Mouse (Mus musculus) forebrain, embryonic 13.5 days (tissue): ENCODE measurements around the gene Antxr1. TPM values are rescaled to one million over a fixed set of nuclear protein-coding genes. Genes with fewer than 3 reads are reported as not detected.

Experiments
- ATAC-seq: fragments of 200-750 bp; cut with Nextera tagmentation; 2 replicates; pipeline ENCODE4 v1.8.0; 2017
- H3K27ac ChIP-seq: fragments of 300-500 bp; sonication (generic); 2 replicates; pipeline ENCODE4 v1.5.1; 2015; ENCODE audit warnings: inconsistent platforms, mild to moderate bottlenecking, moderate library complexity
- H3K27me3 ChIP-seq: fragments of 300-500 bp; sonication (generic); 2 replicates; pipeline ENCODE4 v1.6.1; 2015; ENCODE audit warnings: mild to moderate bottlenecking, inconsistent platforms
- H3K36me3 ChIP-seq: fragments of 300-500 bp; sonication (generic); 2 replicates; pipeline ENCODE4 v1.6.1; 2015; ENCODE audit warnings: mild to moderate bottlenecking, inconsistent platforms; ENCODE audit not compliant: poor library complexity, severe bottlenecking
- H3K4me1 ChIP-seq: fragments of 300-500 bp; sonication (generic); 2 replicates; pipeline ENCODE4 v1.6.1; 2015; ENCODE audit warnings: inconsistent platforms
- H3K4me2 ChIP-seq: fragments of 300-500 bp; sonication (generic); 2 replicates; pipeline ENCODE4 v1.6.1; 2015; ENCODE audit warnings: inconsistent platforms, mild to moderate bottlenecking, moderate library complexity
- H3K4me3 ChIP-seq: fragments of 300-500 bp; sonication (generic); 2 replicates; pipeline ENCODE4 v1.5.1; 2015; ENCODE audit warnings: mild to moderate bottlenecking, inconsistent platforms
- H3K9ac ChIP-seq: fragments of 300-500 bp; sonication (generic); 2 replicates; pipeline ENCODE4 v1.6.1; 2015; ENCODE audit warnings: mild to moderate bottlenecking, inconsistent platforms
- H3K9me3 ChIP-seq: fragments of 300-500 bp; sonication (generic); replicated peaks from 2 replicates; pipeline ENCODE4 v1.6.1; 2016; ENCODE audit warnings: inconsistent platforms
- WGBS: fragments of 180-500 bp; shearing (Covaris S2); methylation state at CpG from one replicate; pipeline ENCODE4 v1.1.7; 2015; 5-methylcytosine and 5-hydroxymethylcytosine counted together
- polyA plus RNA-seq: library from polyadenylated mRNA; unstranded; fragments of >200 nt; fragmentation: Nextera tagmentation; extraction: Ambion mirVana; gene quantifications from 2 replicates; pipeline ENCODE4 v1.2.1, GENCODE M21; 2015

Antxr1 gene
- polyA plus RNA-seq, 1 experiment from 2014 or later = 2.7 TPM

DNA sequence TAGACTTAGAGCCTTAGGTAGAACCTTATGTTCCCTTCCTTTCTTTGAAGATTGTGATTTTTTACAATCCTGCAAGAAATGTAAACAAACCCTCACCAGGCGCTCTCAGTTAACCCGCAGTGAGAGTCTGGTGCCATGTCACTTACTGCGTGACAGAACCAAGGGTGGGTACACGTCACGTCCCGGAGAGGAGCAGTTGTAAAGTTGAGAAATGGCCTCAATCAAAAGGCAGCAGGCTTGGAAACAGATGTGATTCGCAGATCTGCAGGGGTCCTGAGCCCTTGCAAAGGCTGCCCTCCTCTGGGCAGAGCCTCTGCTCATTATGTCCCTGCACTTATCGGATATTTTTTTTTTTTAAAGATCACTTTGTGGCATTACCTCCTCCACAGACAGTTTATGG is 99.6 kb downstream of the Antxr1 start:
- WGBS = 57% methylated on average over 8 of the region's 8 CpGs
- Histone ChIP-seq H3K4me3 (no peak overlapping the region), H3K27me3 (no peaks in the 10 kb centered on the region), H3K4me2 (no peak overlapping the region), H3K36me3 (peaks cover 15% of the 10 kb centered on the region; the same call in 1 of the 2 replicates), H3K9me3 (no peaks in the 10 kb centered on the region; the same call in 1 of the 2 replicates), H3K9ac (no peak overlapping the region), H3K27ac (no peak overlapping the region), H3K4me1 (no peaks in the 10 kb centered on the region)
- no peak for ATAC-seq

DNA sequence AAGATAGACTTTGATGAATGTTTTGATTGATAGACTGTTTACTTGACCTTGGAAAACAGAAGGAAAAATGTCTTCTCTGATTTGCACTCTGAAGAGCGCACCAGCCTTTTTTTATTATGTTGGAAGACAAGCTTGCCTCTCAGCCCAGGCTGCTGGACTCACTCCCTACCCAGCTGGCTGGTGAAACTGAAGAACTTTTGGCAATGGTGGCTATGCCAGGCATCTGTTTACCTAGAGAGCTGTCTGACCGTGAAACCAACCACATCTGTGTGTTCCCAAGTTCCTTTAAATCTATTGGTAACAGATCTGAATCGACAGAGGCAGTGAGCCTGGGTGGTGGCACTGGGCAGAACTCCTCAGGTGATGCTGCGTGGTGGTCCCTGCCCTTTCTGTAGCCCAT is 102.5 kb downstream of the Antxr1 start:
- peaks cover 7% of the 10 kb centered on the region; the same call in 1 of the 2 replicates for H3K9me3 ChIP-seq
- 92% methylated on average over 4 of the region's 4 CpGs for WGBS
- H3K27me3 ChIP-seq = no peaks in the 10 kb centered on the region
- no peak overlapping the region for H3K4me3 ChIP-seq
- no peak overlapping the region for H3K9ac ChIP-seq
- H3K4me2 ChIP-seq = no peak overlapping the region
- no peak overlapping the region for H3K27ac ChIP-seq
- no peak for ATAC-seq
- H3K4me1 ChIP-seq = no peaks in the 10 kb centered on the region
- H3K36me3 ChIP-seq = peaks cover 5% of the 10 kb centered on the region; the same call in 1 of the 2 replicates

- Histone ChIP-seq H3K4me2 (no peak overlapping the region), H3K36me3 (peaks cover 5% of the 10 kb centered on the region; the same call in 1 of the 2 replicates), H3K4me3 (no peak overlapping the region), H3K27ac (no peak overlapping the region), H3K27me3 (no peaks in the 10 kb centered on the region), H3K4me1 (no peaks in the 10 kb centered on the region), H3K9ac (no peak overlapping the region), H3K9me3 (0 out of 2 replicates have a peak, but pooled peaks cover 7% of the 10 kb centered on the region)
- no peak for ATAC-seq
- 93% methylated on average over 2 of the region's 2 CpGs for WGBS
Measured at GRCm38 (mm10) chr6:87230041-87230440, 105.6 kb downstream of the Antxr1 start.

DNA sequence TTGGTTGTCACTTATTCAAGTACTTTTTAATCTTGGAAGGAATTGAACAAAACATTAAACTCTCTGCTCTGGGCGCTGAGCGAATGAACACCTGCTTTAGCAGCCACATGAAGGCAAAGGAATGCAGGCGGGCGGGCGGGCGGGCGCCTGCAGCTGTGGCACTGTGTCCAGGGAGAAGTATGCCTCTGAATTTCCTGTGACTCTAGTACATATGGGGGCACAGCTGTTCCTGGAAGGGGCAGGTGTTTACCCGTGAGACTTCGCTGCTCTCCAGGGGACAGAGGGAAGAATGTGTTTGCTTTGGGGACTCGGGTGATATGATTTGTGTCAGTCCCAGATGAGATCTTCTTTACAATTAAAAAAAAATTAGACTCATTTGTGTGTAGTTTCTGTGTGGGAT is 107.7 kb downstream of the Antxr1 start:
- ATAC-seq = no peak
- Histone ChIP-seq H3K4me3 (no peak overlapping the region), H3K4me2 (no peak overlapping the region), H3K9me3 (0 out of 2 replicates have a peak, but pooled peaks cover 7% of the 10 kb centered on the region), H3K27ac (no peak overlapping the region), H3K27me3 (no peaks in the 10 kb centered on the region), H3K4me1 (peaks cover under 1% of the 10 kb centered on the region; the same call in 1 of the 2 replicates), H3K36me3 (peaks cover 5% of the 10 kb centered on the region; the same call in 1 of the 2 replicates), H3K9ac (no peak overlapping the region)
- WGBS = 87% methylated on average over 10 of the region's 10 CpGs

DNA sequence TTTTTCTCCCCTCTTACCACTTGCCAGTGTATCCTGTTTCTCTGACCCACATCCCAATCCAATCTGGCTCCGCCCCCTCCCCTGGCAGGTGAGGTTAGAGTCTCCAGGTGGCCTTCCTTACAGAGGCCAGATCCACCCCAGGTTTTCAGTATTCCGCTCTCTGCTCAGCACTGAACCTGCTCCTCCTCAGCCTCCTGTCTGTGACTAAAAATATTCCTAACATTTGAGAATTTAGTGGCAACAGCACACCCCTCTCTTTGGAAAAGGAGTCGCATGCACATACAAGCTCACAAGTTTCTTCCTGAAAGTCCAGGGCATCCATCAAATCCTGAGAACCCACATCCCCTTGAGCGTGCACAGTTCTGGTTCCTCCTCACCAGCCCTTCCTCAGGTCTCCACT is 109.3 kb downstream of the Antxr1 start:
- Histone ChIP-seq H3K27ac (no peak overlapping the region), H3K9me3 (0 out of 2 replicates have a peak, but pooled peaks cover 7% of the 10 kb centered on the region), H3K4me2 (no peak overlapping the region), H3K4me1 (peaks cover 4% of the 10 kb centered on the region; the same call in 1 of the 2 replicates), H3K36me3 (peaks cover 5% of the 10 kb centered on the region; the same call in 1 of the 2 replicates), H3K9ac (no peak overlapping the region), H3K27me3 (no peaks in the 10 kb centered on the region), H3K4me3 (no peak overlapping the region)
- 79% methylated on average over 4 of the region's 4 CpGs for WGBS
- ATAC-seq = no peak

DNA sequence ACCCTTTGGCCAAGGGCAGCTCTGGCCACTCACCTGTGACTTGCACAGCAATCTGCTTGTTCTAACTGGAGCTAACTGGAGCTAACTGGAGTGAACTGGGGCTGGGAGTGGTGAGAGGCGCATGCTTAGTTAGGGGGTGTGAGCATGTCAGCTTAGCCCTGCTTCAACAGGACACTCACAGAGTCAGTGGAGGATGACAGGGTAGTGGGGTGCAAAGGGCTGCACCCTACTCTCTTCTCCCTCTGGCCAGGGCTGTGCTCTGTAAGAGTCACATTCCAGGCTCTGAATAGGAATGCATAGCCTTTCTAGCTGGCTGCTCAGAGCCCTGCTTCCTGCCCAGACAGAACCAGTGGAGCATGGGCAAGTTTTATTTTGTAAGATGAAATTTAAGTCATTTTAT is 110.3 kb downstream of the Antxr1 start:
- Histone ChIP-seq H3K9ac (no peak overlapping the region), H3K36me3 (peaks cover 5% of the 10 kb centered on the region; the same call in 1 of the 2 replicates), H3K4me1 (peaks cover 4% of the 10 kb centered on the region; the same call in 1 of the 2 replicates), H3K27ac (no peak overlapping the region), H3K4me3 (no peak overlapping the region), H3K27me3 (no peaks in the 10 kb centered on the region), H3K9me3 (0 out of 2 replicates have a peak, but pooled peaks cover 6% of the 10 kb centered on the region), H3K4me2 (no peak overlapping the region)
- WGBS = 91% methylated on average over 1 of the region's 1 CpGs
- no peak for ATAC-seq

- no peak for ATAC-seq
- H3K4me3 ChIP-seq = no peak overlapping the region
- no peaks in the 10 kb centered on the region for H3K36me3 ChIP-seq
- H3K27me3 ChIP-seq = no peaks in the 10 kb centered on the region
- WGBS = 65% methylated on average over 10 of the region's 10 CpGs
- H3K9ac ChIP-seq = no peak overlapping the region
- peaks cover 4% of the 10 kb centered on the region; the same call in 1 of the 2 replicates for H3K4me1 ChIP-seq
- H3K27ac ChIP-seq = no peak overlapping the region
- H3K4me2 ChIP-seq = no peak overlapping the region
- no peaks in the 10 kb centered on the region for H3K9me3 ChIP-seq
Measured at GRCm38 (mm10) chr6:87222854-87223631, 112.6 kb downstream of the Antxr1 start.

DNA sequence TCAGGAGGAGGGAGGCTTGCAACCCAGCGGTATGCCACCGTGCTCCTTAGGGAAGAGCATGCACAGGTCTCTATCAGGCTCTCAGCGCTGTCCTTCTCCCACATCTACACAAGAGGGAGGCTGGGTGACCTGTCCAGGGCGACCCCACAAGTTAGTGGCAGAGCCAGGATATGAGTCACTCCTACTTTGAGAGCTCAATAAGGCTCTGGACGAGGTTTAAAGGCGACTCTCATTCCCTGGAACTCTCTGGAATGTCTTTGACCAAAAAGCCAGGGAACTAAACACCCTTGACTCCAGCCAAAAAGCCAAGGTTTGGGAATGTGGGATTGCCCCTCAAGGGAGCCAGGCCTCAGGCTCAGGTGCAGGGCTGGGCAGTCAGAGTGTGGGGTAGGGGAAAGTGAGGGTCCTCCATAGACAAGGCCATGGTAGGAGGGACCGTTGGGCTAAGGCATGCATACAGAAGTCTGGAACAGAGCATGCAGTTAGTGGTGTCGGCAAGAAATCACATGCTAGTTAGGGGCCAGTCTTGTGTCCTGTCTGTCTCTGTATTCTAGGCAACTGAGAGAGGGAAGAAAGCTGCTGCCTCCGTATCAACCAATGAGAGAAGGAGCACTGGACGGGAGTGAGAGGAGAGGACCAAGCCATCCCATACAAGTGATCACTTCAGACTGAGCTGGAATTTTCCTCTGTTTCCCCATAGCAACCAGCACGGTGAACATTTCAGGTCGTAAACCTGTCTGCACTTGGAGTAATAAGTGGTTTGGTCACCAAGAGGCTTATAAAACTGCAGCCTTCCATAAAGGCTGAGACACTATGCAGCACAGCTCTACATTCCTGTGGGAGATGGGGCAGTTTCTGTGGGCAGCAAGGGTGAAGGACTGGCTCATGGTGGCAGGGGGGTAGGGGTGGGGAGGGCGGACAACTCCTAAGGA is 116.3 kb downstream of the Antxr1 start:
- Histone ChIP-seq H3K4me3 (no peak overlapping the region), H3K4me1 (peaks cover 4% of the 10 kb centered on the region; the same call in 1 of the 2 replicates), H3K4me2 (no peak overlapping the region), H3K9me3 (no peaks in the 10 kb centered on the region), H3K27me3 (no peaks in the 10 kb centered on the region), H3K27ac (no peak overlapping the region), H3K36me3 (no peaks in the 10 kb centered on the region), H3K9ac (no peak overlapping the region)
- WGBS = 83% methylated on average over 13 of the region's 13 CpGs
- no peak for ATAC-seq

DNA sequence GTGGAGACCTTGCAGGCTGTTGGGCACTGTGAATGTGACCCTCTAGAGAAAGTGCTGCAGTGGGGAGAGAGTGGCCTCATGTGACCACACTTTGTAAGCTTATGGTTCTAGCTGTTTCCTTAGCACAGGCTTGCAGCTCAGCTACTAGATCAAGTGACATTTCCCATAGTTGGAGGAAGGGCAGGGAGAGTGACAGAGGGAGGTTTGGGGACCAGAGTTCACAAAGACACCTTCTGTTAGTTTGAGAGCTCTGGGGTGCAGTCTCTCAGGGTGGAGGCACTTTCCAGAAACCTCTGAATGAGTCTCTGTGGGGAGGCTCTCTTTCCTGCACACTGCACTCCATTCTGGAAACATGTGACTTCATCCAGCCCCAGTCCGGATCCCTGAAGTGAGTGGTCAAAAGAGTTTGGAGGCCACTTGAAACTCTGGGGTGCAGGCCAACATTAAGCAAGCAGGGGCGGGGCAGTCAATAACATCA is 119.5 kb downstream of the Antxr1 start:
- Histone ChIP-seq H3K27ac (no peak overlapping the region), H3K4me2 (no peak overlapping the region), H3K4me1 (no peaks in the 10 kb centered on the region), H3K4me3 (no peak overlapping the region), H3K9ac (no peak overlapping the region), H3K27me3 (no peaks in the 10 kb centered on the region), H3K36me3 (0 out of 2 replicates have a peak, but pooled peaks cover 6% of the 10 kb centered on the region), H3K9me3 (no peaks in the 10 kb centered on the region)
- no peak for ATAC-seq
- 60% methylated on average over 2 of the region's 2 CpGs for WGBS

- Histone ChIP-seq H3K27me3 (no peaks in the 10 kb centered on the region), H3K27ac (no peak overlapping the region), H3K4me1 (no peaks in the 10 kb centered on the region), H3K4me2 (no peak overlapping the region), H3K9ac (no peak overlapping the region), H3K9me3 (no peaks in the 10 kb centered on the region), H3K36me3 (0 out of 2 replicates have a peak, but pooled peaks cover 6% of the 10 kb centered on the region), H3K4me3 (no peak overlapping the region)
- WGBS = 88% methylated on average over 7 of the region's 7 CpGs
- ATAC-seq = no peak
Measured at GRCm38 (mm10) chr6:87213262-87213661, 122.4 kb downstream of the Antxr1 start.

DNA sequence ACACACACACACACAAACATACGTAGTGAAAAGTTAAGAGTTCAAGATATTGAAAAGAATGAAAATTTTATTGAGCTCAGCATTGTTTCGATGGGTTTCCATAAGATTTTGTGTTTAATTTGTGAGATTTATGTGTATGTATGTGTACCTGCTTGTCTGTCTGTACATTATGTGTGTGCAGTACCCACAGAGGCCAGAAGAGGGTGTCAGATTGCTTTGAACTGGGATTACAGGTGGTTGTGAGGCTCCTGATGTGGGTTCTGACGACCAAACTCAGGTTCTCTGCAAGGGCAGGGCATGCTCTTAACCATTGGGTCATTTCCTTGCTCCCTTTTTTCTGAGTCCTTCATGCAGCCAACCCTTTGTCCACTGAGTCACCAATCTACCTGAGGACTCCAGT is 124.1 kb downstream of the Antxr1 start:
- no peaks in the 10 kb centered on the region for H3K4me1 ChIP-seq
- H3K9me3 ChIP-seq = no peaks in the 10 kb centered on the region

More for the DNA sequence above, 124.1 kb downstream of the Antxr1 start:
- Histone ChIP-seq H3K4me2 (no peak overlapping the region), H3K36me3 (0 out of 2 replicates have a peak, but pooled peaks cover 6% of the 10 kb centered on the region), H3K9ac (no peak overlapping the region), H3K27me3 (no peaks in the 10 kb centered on the region), H3K27ac (no peak overlapping the region), H3K4me3 (no peak overlapping the region)
- ATAC-seq = no peak
- 81% methylated on average over 3 of the region's 3 CpGs for WGBS
